8 mouse cellular contexts compared by ENCODE assay signal in the genomic region with DNA sequence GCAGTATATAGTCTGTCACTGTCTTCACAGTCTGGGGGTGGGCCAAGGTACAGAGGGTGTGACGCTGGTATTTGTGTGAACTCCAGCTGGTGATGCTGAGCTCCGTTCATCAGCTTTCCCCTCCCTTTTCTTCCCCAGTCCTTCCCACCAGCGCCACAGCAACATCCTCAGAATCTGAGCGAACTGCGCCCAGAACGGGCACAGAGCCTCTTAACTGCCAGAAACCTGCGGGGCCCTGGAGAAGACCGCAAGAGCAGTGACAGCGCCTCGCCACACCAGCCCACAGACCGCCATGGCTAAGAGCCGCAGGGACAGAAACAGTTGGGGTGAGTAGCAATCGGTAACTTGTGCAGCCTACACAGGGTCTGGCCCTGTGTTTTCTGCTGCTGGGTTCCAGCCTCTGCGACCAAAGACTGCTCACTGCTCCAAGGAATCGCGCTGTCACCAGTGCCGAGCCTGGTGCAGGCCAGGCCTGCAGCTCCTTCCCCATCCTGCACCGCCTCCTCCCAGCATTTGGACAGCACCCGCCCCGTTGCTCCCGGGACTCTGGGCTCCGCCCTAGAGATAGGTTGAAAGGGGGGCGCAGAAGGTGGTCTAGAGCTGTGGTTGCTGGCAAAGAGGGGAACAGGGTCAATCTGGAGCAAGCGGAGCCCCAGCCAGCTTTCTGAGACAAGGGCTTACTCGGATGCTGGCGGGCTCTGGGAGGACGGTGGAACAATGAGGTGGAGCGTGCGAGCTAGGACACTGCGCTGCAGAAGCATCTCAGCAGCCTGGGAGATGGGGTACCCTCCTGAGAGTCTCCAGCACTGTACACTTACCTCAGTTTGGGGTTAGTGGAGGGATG. TPM values are rescaled to one million over a fixed set of nuclear protein-coding genes. Genes with fewer than 3 reads are reported as not detected.
A peak's percentile ranks its signal among the peaks of the same experiment; 100 is the strongest.
DNase-seq lines count a peak whose midpoint lies in the region; ATAC-seq and TF ChIP-seq lines count a peak whose summit lies in the region.

No protein-coding gene starts in this region.

- H3K4me3 ChIP-seq in kidney, embryonic 14.5 days (ENCODE audit: low read length), result peak overlapping the region; percentile 31
- H3K4me3 ChIP-seq in forebrain, embryonic 12.5 days (replicated peaks), result peak overlapping the region; percentile 54
- peak overlapping the region; percentile 28 for H3K4me3 ChIP-seq in intestine, embryonic 15.5 days (replicated peaks)
- H3K4me3 ChIP-seq in olfactory bulb, adult 2 months (ENCODE audit: insufficient read depth, low read depth, low read length), result peak overlapping the region; percentile 57

- H3K27ac ChIP-seq in kidney, embryonic 14.5 days (ENCODE audit: low read depth, low read length), result no peak overlapping the region
- peak overlapping the region; percentile 95 for H3K27ac ChIP-seq in forebrain, embryonic 12.5 days
- peak overlapping the region; percentile 15; the same call in 1 of the 2 replicates for H3K27ac ChIP-seq in intestine, embryonic 15.5 days
- peak overlapping the region; percentile 60 for H3K27ac ChIP-seq in olfactory bulb, adult 2 months (ENCODE audit: insufficient read depth, low read depth, low read length)

- ATAC-seq in kidney, embryonic 14.5 days (ENCODE audit: low FRiP score, low TSS enrichment), result peak; percentile 84
- peak; percentile 89 for ATAC-seq in forebrain, embryonic 12.5 days (ENCODE audit: low FRiP score)
- peak; percentile 65 for ATAC-seq in intestine, embryonic 15.5 days

- peaks cover 12% of the 10 kb centered on the region; the same call in 1 of the 2 replicates for H3K4me1 ChIP-seq in kidney, embryonic 14.5 days (ENCODE audit: control insufficient read depth, insufficient read depth, low read length)
- peaks cover 18% of the 10 kb centered on the region for H3K4me1 ChIP-seq in forebrain, embryonic 12.5 days
- peaks cover 7% of the 10 kb centered on the region for H3K4me1 ChIP-seq in intestine, embryonic 15.5 days (replicated peaks)
- H3K4me1 ChIP-seq in olfactory bulb, adult 2 months (ENCODE audit: control insufficient read depth, insufficient read depth, low read length), result 0 out of 2 replicates have a peak, but pooled peaks cover 3% of the 10 kb centered on the region

- 0 out of 2 replicates have a peak, but pooled peaks cover 2% of the 10 kb centered on the region for H3K27me3 ChIP-seq in kidney, embryonic 14.5 days (ENCODE audit: control insufficient read depth, insufficient read depth, low read length)
- no peaks in the 10 kb centered on the region for H3K27me3 ChIP-seq in forebrain, embryonic 12.5 days
- H3K27me3 ChIP-seq in intestine, embryonic 15.5 days (replicated peaks), result no peaks in the 10 kb centered on the region

- 4% methylated on average over 29 of the region's 30 CpGs for WGBS in kidney, embryonic 14.5 days
- under 1% methylated on average over 30 of the region's 30 CpGs for WGBS in forebrain, embryonic 12.5 days
- WGBS in intestine, embryonic 15.5 days, result 8% methylated on average over 30 of the region's 30 CpGs
- WGBS in olfactory bulb, adult 2 months, result 3% methylated on average over 30 of the region's 30 CpGs

- no peaks in the 10 kb centered on the region for H3K36me3 ChIP-seq in kidney, embryonic 14.5 days (ENCODE audit: control insufficient read depth, insufficient read depth, low read length)
- H3K36me3 ChIP-seq in forebrain, embryonic 12.5 days (replicated peaks), result no peaks in the 10 kb centered on the region
- no peaks in the 10 kb centered on the region for H3K36me3 ChIP-seq in intestine, embryonic 15.5 days

- DNase-seq in kidney, postnatal 14 days, result no peak
- DNase-seq in cerebellum, adult 11 months, result peak; percentile 71
- DNase-seq in liver, result peak; percentile 43
- no peak for DNase-seq in urinary bladder, postnatal 36 days (ENCODE audit: low spot score in 2 of 2)

- peak; percentile 57 for TF ChIP-seq POLR2A in olfactory bulb, adult 2 months (IDR thresholded peaks at IDR 0.05; ENCODE audit: insufficient read depth, low read depth, low read length)

- H3K4me2 ChIP-seq in kidney, embryonic 14.5 days (replicated peaks; ENCODE audit: low read depth, low read length), result peak overlapping the region; percentile 67
- H3K4me2 ChIP-seq in forebrain, embryonic 12.5 days, result peak overlapping the region; percentile 76
- H3K4me2 ChIP-seq in intestine, embryonic 15.5 days (replicated peaks), result peak overlapping the region; percentile 67

- no peaks in the 10 kb centered on the region for H3K9me3 ChIP-seq in kidney, embryonic 14.5 days (ENCODE audit: control insufficient read depth, low read length)
- H3K9me3 ChIP-seq in forebrain, embryonic 12.5 days, result no peaks in the 10 kb centered on the region
- no peaks in the 10 kb centered on the region for H3K9me3 ChIP-seq in intestine, embryonic 15.5 days

- peak overlapping the region; percentile 44 for H3K9ac ChIP-seq in kidney, embryonic 14.5 days (ENCODE audit: low read depth, low read length)
- peak overlapping the region; percentile 81 for H3K9ac ChIP-seq in forebrain, embryonic 12.5 days
- peak overlapping the region; percentile 36; the same call in 1 of the 2 replicates for H3K9ac ChIP-seq in intestine, embryonic 15.5 days

- no peak for TF ChIP-seq CTCF in olfactory bulb, adult 2 months (IDR thresholded peaks at IDR 0.05; ENCODE audit: insufficient read depth, low read depth, low read length)

RNA-seq across cellular contexts. Expression of gene Map4k5, which starts 14.9 kb away (rescaled TPM):
- 22.3 and 45.1 TPM in 2 replicates for polyA plus RNA-seq in kidney, embryonic 14.5 days (2014; fragmentation: Nextera tagmentation; extraction: Ambion mirVana)
- 36.7 and 36.8 TPM in 2 replicates for polyA plus RNA-seq in forebrain, embryonic 12.5 days (2016; fragmentation: Nextera tagmentation; extraction: Ambion mirVana)
- 22.0 and 25.4 TPM in 2 replicates for polyA plus RNA-seq in intestine, embryonic 15.5 days (2015; fragmentation: Nextera tagmentation; extraction: Ambion mirVana)
- not detected in 2 replicates for polyA plus RNA-seq in olfactory bulb, adult 2 months (2012; ENCODE audit: insufficient read depth, insufficient read length, low replicate concordance, missing spikeins)

RNA-seq across cellular contexts. Expression of gene Atl1, which starts 15.5 kb away (rescaled TPM):
- 3.3 and 4.8 TPM in 2 replicates for polyA plus RNA-seq in kidney, embryonic 14.5 days (2014; fragmentation: Nextera tagmentation; extraction: Ambion mirVana)
- 53.8 and 63.2 TPM in 2 replicates for polyA plus RNA-seq in forebrain, embryonic 12.5 days (2016; fragmentation: Nextera tagmentation; extraction: Ambion mirVana)
- polyA plus RNA-seq in intestine, embryonic 15.5 days (2015; fragmentation: Nextera tagmentation; extraction: Ambion mirVana), result 5.6 and 5.9 TPM in 2 replicates
- polyA plus RNA-seq in olfactory bulb, adult 2 months (2012; ENCODE audit: insufficient read depth, insufficient read length, low replicate concordance, missing spikeins), result not detected in 2 replicates

Comparison
In these comparisons a context has a peak if more than half of its experiments do, and no peak if none do; other contexts are left out.
1. DNase-seq: peak in cerebellum, adult 11 months (single experiment) and liver (single experiment); none in kidney, postnatal 14 days (single experiment) and urinary bladder, postnatal 36 days (0 of 2).
2. Peak in every context shown above with its lines, with median percentiles within 50 percentile points of each other: ATAC-seq, H3K4me2 ChIP-seq, H3K4me3 ChIP-seq and H3K9ac ChIP-seq.